Mouse (Mus musculus): Measurements from ENCODE around the gene Ranbp9. TPM values are rescaled to one million over a fixed set of nuclear protein-coding genes. Genes with fewer than 3 reads are reported as not detected.

Ranbp9 gene
- polyA plus RNA-seq, 1 experiment from 2014 or later = 13.7 TPM

DNA sequence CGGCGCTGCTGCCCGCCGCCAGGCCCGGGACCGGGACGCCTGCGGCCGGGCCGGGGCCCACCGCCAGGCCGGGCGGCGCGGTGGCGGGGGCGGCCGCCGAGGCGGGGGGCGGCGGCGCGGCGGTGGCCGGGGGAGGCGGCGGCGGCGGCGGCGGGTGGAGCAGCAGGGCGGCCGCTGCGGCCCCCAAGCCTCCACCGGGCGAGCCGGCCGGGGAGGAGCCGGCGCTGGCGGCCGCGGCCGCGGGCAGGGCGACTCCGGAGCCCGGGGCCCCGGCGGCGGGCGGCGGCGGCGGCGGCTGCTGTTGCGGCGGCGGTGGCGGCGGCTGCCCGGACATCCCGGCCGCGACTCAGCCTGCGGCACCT is 506 bp downstream of the Ranbp9 start:
- peak overlapping the region; percentile 99 for H3K27ac ChIP-seq (replicated peaks in 1 of 2; ENCODE audit: control insufficient read depth in 1 of 2, insufficient read depth in 1 of 2, low read depth in 2 of 2, low read length in 2 of 2)
- H3K27me3 ChIP-seq (ENCODE audit: control insufficient read depth, insufficient read depth, low read length) = no peaks in the 10 kb centered on the region
- 0 out of 2 replicates have a peak, but pooled peaks cover 3% of the 10 kb centered on the region for H3K36me3 ChIP-seq (ENCODE audit: control insufficient read depth, insufficient read depth, low read length)
- peak overlapping the region; percentile 68 for H3K4me2 ChIP-seq (ENCODE audit: low read length)
- H3K4me3 ChIP-seq (ENCODE audit: control insufficient read depth in 1 of 2, insufficient read depth in 1 of 2, low read depth in 1 of 2, low read length in 2 of 2) = peak overlapping the region; percentile 98 to 99
- peak; percentile 32; the same call in 1 of the 2 replicates for ATAC-seq (ENCODE audit: insufficient number of reproducible peaks, insufficient read depth, low FRiP score, low read depth)
- H3K9ac ChIP-seq (ENCODE audit: low read length) = peak overlapping the region; percentile 99
- H3K9me3 ChIP-seq (ENCODE audit: control insufficient read depth, low read length) = no peaks in the 10 kb centered on the region
- H3K4me1 ChIP-seq (ENCODE audit: control insufficient read depth in 2 of 2, insufficient read depth in 2 of 2, low read length in 2 of 2) = peaks cover 3 to 18% of the 10 kb centered on the region in 2 experiments; a peak in 3 of 4 replicates
- WGBS = 0% methylated on average over 23 of the region's 67 CpGs

DNA sequence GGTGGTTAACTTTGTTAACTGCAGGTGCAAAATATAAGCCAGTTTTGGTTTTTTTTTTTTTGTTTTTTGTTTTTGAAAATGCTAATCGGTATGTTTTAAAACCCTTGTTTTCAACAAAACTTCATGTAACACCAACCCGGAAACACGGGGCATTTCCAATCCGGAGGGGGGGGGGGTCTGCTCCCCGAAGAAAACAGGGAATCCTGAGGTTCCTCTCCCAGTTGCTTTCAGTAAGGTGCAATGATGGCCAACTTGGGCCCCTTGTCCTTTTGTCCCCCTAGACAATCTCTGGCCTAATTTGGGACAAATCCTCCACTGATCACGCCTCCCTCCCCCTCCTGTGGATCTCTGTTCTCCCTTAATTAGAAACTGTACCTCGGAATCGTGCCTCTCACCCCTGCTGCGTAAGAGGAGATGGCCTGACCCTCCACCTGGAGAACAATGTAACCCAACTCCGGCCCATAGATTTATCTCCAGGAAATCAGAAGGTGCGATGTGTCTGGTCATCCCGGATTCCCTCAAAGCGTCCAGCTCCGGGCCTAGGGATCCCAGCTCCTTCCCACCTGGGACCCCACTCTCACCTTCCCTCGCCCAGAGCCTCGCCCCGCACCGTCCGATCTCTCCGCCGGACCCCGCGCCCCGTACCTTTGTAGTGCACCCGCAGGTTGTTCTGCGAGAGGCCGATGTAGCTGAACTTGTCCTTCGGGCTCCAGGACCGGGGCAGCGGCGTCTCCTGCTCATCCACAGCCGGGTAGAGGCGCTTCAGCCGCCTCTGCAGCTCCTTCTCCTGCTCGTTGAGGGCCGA is 1.1 kb downstream of the Ranbp9 start:
- H3K9me3 ChIP-seq (ENCODE audit: control insufficient read depth, low read length) = no peaks in the 10 kb centered on the region
- H3K27ac ChIP-seq (replicated peaks in 1 of 2; ENCODE audit: control insufficient read depth in 1 of 2, insufficient read depth in 1 of 2, low read depth in 2 of 2, low read length in 2 of 2) = peak overlapping the region; percentile 80 to 99
- peak overlapping the region; percentile 68 for H3K4me2 ChIP-seq (ENCODE audit: low read length)
- H3K9ac ChIP-seq (ENCODE audit: low read length) = peak overlapping the region; percentile 99
- H3K4me3 ChIP-seq (ENCODE audit: control insufficient read depth in 1 of 2, insufficient read depth in 1 of 2, low read depth in 1 of 2, low read length in 2 of 2) = peak overlapping the region; percentile 98 to 99
- WGBS = under 1% methylated on average over 36 of the region's 36 CpGs
- no peaks in the 10 kb centered on the region for H3K27me3 ChIP-seq (ENCODE audit: control insufficient read depth, insufficient read depth, low read length)
- H3K4me1 ChIP-seq (ENCODE audit: control insufficient read depth in 2 of 2, insufficient read depth in 2 of 2, low read length in 2 of 2) = peaks cover 3 to 18% of the 10 kb centered on the region in 2 experiments; a peak in 3 of 4 replicates
- 0 out of 2 replicates have a peak, but pooled peaks cover 3% of the 10 kb centered on the region for H3K36me3 ChIP-seq (ENCODE audit: control insufficient read depth, insufficient read depth, low read length)
- no peak for ATAC-seq (ENCODE audit: insufficient number of reproducible peaks, insufficient read depth, low FRiP score, low read depth)

DNA sequence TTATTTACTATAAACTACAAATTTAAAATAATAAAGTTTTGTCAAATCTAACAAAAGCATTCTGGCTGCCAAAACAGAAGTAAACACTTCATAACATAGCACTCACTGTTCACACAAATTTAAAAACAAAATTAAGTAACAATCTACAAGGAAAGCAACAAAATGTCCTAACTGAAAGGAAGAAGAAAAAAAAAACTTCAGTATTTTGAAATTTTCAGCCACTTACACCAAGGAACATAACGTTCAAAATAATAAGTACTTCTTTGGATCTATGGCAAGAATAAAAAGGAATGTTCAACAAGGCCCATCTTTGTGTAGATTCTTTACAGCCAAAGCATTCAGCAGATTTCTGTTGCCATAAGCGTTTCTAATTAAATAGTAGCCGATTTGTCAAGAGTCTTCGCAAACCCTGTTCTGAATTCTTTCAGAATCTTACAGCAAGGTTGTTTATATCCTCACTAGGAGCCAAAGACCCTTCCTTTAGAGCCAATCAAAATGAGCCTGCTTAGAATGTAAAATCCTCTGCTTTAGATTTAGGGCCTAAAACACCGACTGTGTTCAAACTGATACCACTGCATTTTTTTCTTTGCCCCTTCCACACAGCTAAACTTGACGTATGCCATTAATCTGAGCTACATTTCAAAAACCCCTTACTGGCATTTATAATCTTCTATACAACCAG is 1.9 kb downstream of the Ranbp9 start:
- ATAC-seq (ENCODE audit: insufficient number of reproducible peaks, insufficient read depth, low FRiP score, low read depth) = no peak
- Histone ChIP-seq H3K36me3 (ENCODE audit: control insufficient read depth, insufficient read depth, low read length) (0 out of 2 replicates have a peak, but pooled peaks cover 3% of the 10 kb centered on the region), H3K4me1 (ENCODE audit: control insufficient read depth in 2 of 2, insufficient read depth in 2 of 2, low read length in 2 of 2) (peaks cover 10 to 26% of the 10 kb centered on the region in 2 experiments), H3K4me3 (ENCODE audit: control insufficient read depth in 1 of 2, insufficient read depth in 1 of 2, low read depth in 1 of 2, low read length in 2 of 2) (peak overlapping the region; percentile 98 to 99; a peak in 3 of 4 replicates), H3K27ac (replicated peaks in 1 of 2; ENCODE audit: control insufficient read depth in 1 of 2, insufficient read depth in 1 of 2, low read depth in 2 of 2, low read length in 2 of 2) (peak overlapping the region in 1 of 2 experiments; percentile 27; a peak in 1 of 4 replicates), H3K27me3 (ENCODE audit: control insufficient read depth, insufficient read depth, low read length) (no peaks in the 10 kb centered on the region), H3K4me2 (ENCODE audit: low read length) (peak overlapping the region; percentile 68), H3K9ac (ENCODE audit: low read length) (peak overlapping the region; percentile 99), H3K9me3 (ENCODE audit: control insufficient read depth, low read length) (no peaks in the 10 kb centered on the region)
- 10% methylated on average over 6 of the region's 6 CpGs for WGBS

DNA sequence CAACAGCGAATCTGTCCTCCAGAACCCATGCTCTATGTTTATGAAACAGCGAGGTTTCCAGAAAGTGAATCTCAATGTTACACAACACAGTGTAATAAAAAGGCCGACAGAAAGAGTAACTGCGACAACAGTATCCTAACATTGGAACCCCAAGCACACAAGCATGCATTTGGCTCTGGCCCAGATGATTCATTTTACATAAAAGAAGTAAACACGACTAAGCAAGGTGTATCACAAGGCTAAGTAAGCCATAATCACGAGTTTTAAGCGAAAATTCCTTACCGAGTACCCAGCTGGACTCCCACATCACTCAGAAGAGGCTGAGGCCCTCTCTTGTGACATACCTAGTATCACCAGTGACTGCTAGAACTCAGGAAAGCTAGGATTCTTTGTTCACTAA is 2.5 kb downstream of the Ranbp9 start:
- H3K9me3 ChIP-seq (ENCODE audit: control insufficient read depth, low read length) = no peaks in the 10 kb centered on the region
- peaks cover 15 to 32% of the 10 kb centered on the region in 2 experiments for H3K4me1 ChIP-seq (ENCODE audit: control insufficient read depth in 2 of 2, insufficient read depth in 2 of 2, low read length in 2 of 2)
- peak overlapping the region; percentile 68 for H3K4me2 ChIP-seq (ENCODE audit: low read length)
- 28% methylated on average over 8 of the region's 8 CpGs for WGBS
- ATAC-seq (ENCODE audit: insufficient number of reproducible peaks, insufficient read depth, low FRiP score, low read depth) = no peak
- H3K4me3 ChIP-seq (ENCODE audit: control insufficient read depth in 1 of 2, insufficient read depth in 1 of 2, low read depth in 1 of 2, low read length in 2 of 2) = peak overlapping the region; percentile 15 to 98; a peak in 3 of 4 replicates
- H3K27me3 ChIP-seq (ENCODE audit: control insufficient read depth, insufficient read depth, low read length) = no peaks in the 10 kb centered on the region
- H3K36me3 ChIP-seq (ENCODE audit: control insufficient read depth, insufficient read depth, low read length) = 0 out of 2 replicates have a peak, but pooled peaks cover 3% of the 10 kb centered on the region
- H3K9ac ChIP-seq (ENCODE audit: low read length) = peak overlapping the region; percentile 99
- H3K27ac ChIP-seq (replicated peaks in 1 of 2; ENCODE audit: control insufficient read depth in 1 of 2, insufficient read depth in 1 of 2, low read depth in 2 of 2, low read length in 2 of 2) = peak overlapping the region; percentile 5 to 29; a peak in 2 of 4 replicates

DNA sequence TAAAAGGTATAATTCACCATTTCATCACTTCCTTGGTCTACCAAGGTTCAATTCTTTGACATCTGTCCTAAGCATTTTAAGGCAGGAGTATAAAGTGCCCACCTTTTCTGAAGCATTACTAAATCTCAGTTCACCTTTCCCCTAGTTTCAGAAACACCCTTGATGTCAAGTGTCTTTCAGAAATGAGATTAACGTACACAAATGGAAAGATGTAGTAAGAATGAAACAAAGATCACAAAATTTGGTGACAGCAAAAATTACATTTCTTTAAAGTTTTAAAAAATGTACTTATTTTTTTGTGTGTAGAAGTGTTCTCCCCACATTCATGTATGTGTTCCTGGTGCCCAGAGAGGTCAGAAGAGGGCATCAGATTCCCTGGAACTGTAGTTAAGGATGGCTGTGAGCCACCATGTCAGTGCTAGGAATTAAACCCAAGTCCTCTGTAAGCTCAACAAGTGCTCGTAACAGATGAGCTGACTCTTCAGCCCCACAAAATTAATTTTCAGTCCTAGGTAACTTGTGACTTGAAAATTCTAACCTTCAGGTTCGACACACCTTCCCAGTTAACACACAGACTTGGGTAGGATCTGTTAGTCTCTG is 3.9 kb downstream of the Ranbp9 start:
- no peaks in the 10 kb centered on the region for H3K27me3 ChIP-seq (ENCODE audit: control insufficient read depth, insufficient read depth, low read length)
- 0 out of 2 replicates have a peak, but pooled peaks cover 3% of the 10 kb centered on the region for H3K36me3 ChIP-seq (ENCODE audit: control insufficient read depth, insufficient read depth, low read length)
- H3K4me1 ChIP-seq (ENCODE audit: control insufficient read depth in 2 of 2, insufficient read depth in 2 of 2, low read length in 2 of 2) = peaks cover 19 to 45% of the 10 kb centered on the region in 2 experiments
- no peak for ATAC-seq (ENCODE audit: insufficient number of reproducible peaks, insufficient read depth, low FRiP score, low read depth)
- H3K9me3 ChIP-seq (ENCODE audit: control insufficient read depth, low read length) = no peaks in the 10 kb centered on the region
- H3K9ac ChIP-seq (ENCODE audit: low read length) = no peak overlapping the region
- WGBS = 89% methylated on average over 3 of the region's 3 CpGs
- H3K27ac ChIP-seq (replicated peaks in 1 of 2; ENCODE audit: control insufficient read depth in 1 of 2, insufficient read depth in 1 of 2, low read depth in 2 of 2, low read length in 2 of 2) = no peak overlapping the region
- no peak overlapping the region for H3K4me2 ChIP-seq (ENCODE audit: low read length)
- no peak overlapping the region for H3K4me3 ChIP-seq (ENCODE audit: control insufficient read depth in 1 of 2, insufficient read depth in 1 of 2, low read depth in 1 of 2, low read length in 2 of 2)

GRCm38 (mm10) chr13:43476226-43476625 is 4.9 kb downstream of the Ranbp9 start:
- peaks cover 17 to 47% of the 10 kb centered on the region in 2 experiments for H3K4me1 ChIP-seq (ENCODE audit: control insufficient read depth in 2 of 2, insufficient read depth in 2 of 2, low read length in 2 of 2)
- no peak overlapping the region for H3K27ac ChIP-seq (replicated peaks in 1 of 2; ENCODE audit: control insufficient read depth in 1 of 2, insufficient read depth in 1 of 2, low read depth in 2 of 2, low read length in 2 of 2)
- ATAC-seq (ENCODE audit: insufficient number of reproducible peaks, insufficient read depth, low FRiP score, low read depth) = no peak
- H3K27me3 ChIP-seq (ENCODE audit: control insufficient read depth, insufficient read depth, low read length) = no peaks in the 10 kb centered on the region
- 0 out of 2 replicates have a peak, but pooled peaks cover 3% of the 10 kb centered on the region for H3K36me3 ChIP-seq (ENCODE audit: control insufficient read depth, insufficient read depth, low read length)
- H3K9me3 ChIP-seq (ENCODE audit: control insufficient read depth, low read length) = no peaks in the 10 kb centered on the region
- no peak overlapping the region for H3K4me2 ChIP-seq (ENCODE audit: low read length)
- WGBS = 85% methylated on average over 7 of the region's 7 CpGs
- H3K9ac ChIP-seq (ENCODE audit: low read length) = no peak overlapping the region
- no peak overlapping the region for H3K4me3 ChIP-seq (ENCODE audit: control insufficient read depth in 1 of 2, insufficient read depth in 1 of 2, low read depth in 1 of 2, low read length in 2 of 2)

- Histone ChIP-seq H3K4me1 (ENCODE audit: control insufficient read depth in 2 of 2, insufficient read depth in 2 of 2, low read length in 2 of 2) (peaks cover 20 to 55% of the 10 kb centered on the region in 2 experiments), H3K27ac (replicated peaks in 1 of 2; ENCODE audit: control insufficient read depth in 1 of 2, insufficient read depth in 1 of 2, low read depth in 2 of 2, low read length in 2 of 2) (no peak overlapping the region), H3K9me3 (ENCODE audit: control insufficient read depth, low read length) (peaks cover 1% of the 10 kb centered on the region; the same call in 1 of the 2 replicates), H3K36me3 (ENCODE audit: control insufficient read depth, insufficient read depth, low read length) (0 out of 2 replicates have a peak, but pooled peaks cover 8% of the 10 kb centered on the region), H3K27me3 (ENCODE audit: control insufficient read depth, insufficient read depth, low read length) (no peaks in the 10 kb centered on the region), H3K4me2 (ENCODE audit: low read length) (no peak overlapping the region), H3K4me3 (ENCODE audit: control insufficient read depth in 1 of 2, insufficient read depth in 1 of 2, low read depth in 1 of 2, low read length in 2 of 2) (no peak overlapping the region), H3K9ac (ENCODE audit: low read length) (no peak overlapping the region)
- ATAC-seq (ENCODE audit: insufficient number of reproducible peaks, insufficient read depth, low FRiP score, low read depth) = no peak
- WGBS = 86% methylated on average over 5 of the region's 5 CpGs
Observed at GRCm38 (mm10) chr13:43474722-43475121, 6.4 kb downstream of the Ranbp9 start.
